14 mouse cellular contexts compared by ENCODE assay signal in the genomic region with DNA sequence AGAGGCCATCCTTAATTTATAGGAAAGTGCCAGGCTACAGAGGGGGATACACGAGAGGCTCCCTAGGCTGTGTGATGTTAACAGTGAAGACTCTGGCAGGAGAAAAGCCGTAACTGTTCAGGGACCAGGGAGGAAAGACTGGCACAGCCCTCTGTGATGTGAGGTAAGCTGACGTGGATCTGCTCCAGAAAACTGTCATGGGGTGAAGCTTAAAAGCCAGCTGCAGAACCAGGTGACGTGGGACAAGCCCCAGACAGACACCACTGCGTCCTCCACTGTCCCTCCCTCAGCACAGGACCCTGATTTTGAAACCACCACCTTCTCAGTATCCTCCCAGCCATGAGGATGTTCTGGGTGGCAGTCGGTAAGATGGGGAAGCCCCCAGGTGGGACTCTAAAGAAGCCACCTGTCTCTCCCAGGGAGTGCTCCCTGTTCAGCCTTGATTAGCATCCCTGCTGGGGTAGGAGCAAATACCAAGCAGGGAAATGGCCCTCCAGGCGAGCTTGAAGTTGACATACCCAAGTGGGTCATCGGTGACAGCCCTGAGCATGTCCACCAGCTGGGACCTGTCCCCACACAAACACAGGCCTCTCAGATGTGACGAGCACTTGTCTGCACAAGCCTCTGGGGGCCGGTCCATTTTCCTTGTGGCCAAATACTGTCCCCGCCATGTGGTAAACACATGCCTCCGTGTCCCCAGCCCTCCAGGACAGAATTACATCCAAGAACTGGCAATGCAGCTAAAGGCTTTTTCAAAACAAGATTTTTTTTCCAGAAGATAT.
A peak's percentile ranks its signal among the peaks of the same experiment; 100 is the strongest.
DNase-seq lines count a peak whose midpoint lies in the region; ATAC-seq and TF ChIP-seq lines count a peak whose summit lies in the region.
"Had no signal": no experiment of that assay in that cellular context is flagged by ENCODE, and none has a peak within 500 bp of the region (broad histone marks: within the 10 kb centered on the region; RNA-seq: fewer than 3 reads in every experiment).

No protein-coding gene starts in this region.

- no peak for TF ChIP-seq CTCF in liver, adult 2 months (IDR thresholded peaks at IDR 0.05; ENCODE audit: low read depth, low read length)
- 0 out of 2 replicates have a peak, but pooled peaks have one; percentile 1 for TF ChIP-seq CTCF in lung, embryonic 14.5 days (IDR thresholded peaks at IDR 0.05; ENCODE audit: low read depth)

- no peaks in the 10 kb centered on the region for H3K36me3 ChIP-seq in liver, adult 2 months (ENCODE audit: control insufficient read depth, insufficient read depth, low read length)
- H3K36me3 ChIP-seq in liver, embryonic 11.5 days (ENCODE audit: control insufficient read depth, insufficient read depth, low read length) = no peaks in the 10 kb centered on the region
- H3K36me3 ChIP-seq in lung, embryonic 14.5 days (ENCODE audit: insufficient read depth) = no peaks in the 10 kb centered on the region
- H3K36me3 ChIP-seq in intestine, embryonic 16.5 days (ENCODE audit: control insufficient read depth, insufficient read depth, low read length) = no peaks in the 10 kb centered on the region
- H3K36me3 ChIP-seq: liver, embryonic 13.5 days; midbrain, embryonic 12.5 days had no signal

- H3K4me2 ChIP-seq in liver, embryonic 11.5 days = no peak overlapping the region
- no peak overlapping the region for H3K4me2 ChIP-seq in lung, embryonic 14.5 days
- H3K4me2 ChIP-seq in intestine, embryonic 16.5 days (ENCODE audit: low read depth, low read length) = no peak overlapping the region
- H3K4me2 ChIP-seq: liver, embryonic 13.5 days; midbrain, embryonic 12.5 days had no signal

- no peak for TF ChIP-seq POLR2A in liver, adult 2 months (IDR thresholded peaks at IDR 0.05; ENCODE audit: extremely low read depth, insufficient read depth, low read length)

- no peaks in the 10 kb centered on the region for H3K27me3 ChIP-seq in liver, adult 2 months (ENCODE audit: control insufficient read depth, insufficient read depth, low read length)
- H3K27me3 ChIP-seq in liver, embryonic 11.5 days (replicated peaks; ENCODE audit: control insufficient read depth, insufficient read depth, low read length) = no peaks in the 10 kb centered on the region
- no peaks in the 10 kb centered on the region for H3K27me3 ChIP-seq in lung, embryonic 14.5 days (ENCODE audit: insufficient read depth, low read length)
- H3K27me3 ChIP-seq in intestine, embryonic 16.5 days (replicated peaks; ENCODE audit: control insufficient read depth, insufficient read depth, low read length) = no peaks in the 10 kb centered on the region
- H3K27me3 ChIP-seq: liver, embryonic 13.5 days; midbrain, embryonic 12.5 days; Patski had no signal

- H3K4me1 ChIP-seq in liver, adult 2 months (ENCODE audit: control insufficient read depth, insufficient read depth, low read length) = peaks cover 41% of the 10 kb centered on the region
- H3K4me1 ChIP-seq in liver, embryonic 11.5 days (replicated peaks; ENCODE audit: control insufficient read depth, insufficient read depth, low read length) = peaks cover 12% of the 10 kb centered on the region
- peaks cover 34% of the 10 kb centered on the region for H3K4me1 ChIP-seq in lung, embryonic 14.5 days (ENCODE audit: insufficient read depth)
- H3K4me1 ChIP-seq in intestine, embryonic 16.5 days (ENCODE audit: control insufficient read depth, insufficient read depth, low read length) = peaks cover 35% of the 10 kb centered on the region

- WGBS in liver, adult 2 months = 37% methylated on average over 12 of the region's 12 CpGs
- 68% methylated on average over 12 of the region's 12 CpGs for WGBS in liver, embryonic 11.5 days
- WGBS in lung, embryonic 14.5 days = 35% methylated on average over 12 of the region's 12 CpGs
- WGBS in intestine, embryonic 16.5 days = 69% methylated on average over 12 of the region's 12 CpGs

- H3K79me2 ChIP-seq in liver, adult 2 months (ENCODE audit: control insufficient read depth, insufficient read depth, low read length) = no peaks in the 10 kb centered on the region

- H3K4me3 ChIP-seq in liver, adult 2 months (ENCODE audit: insufficient read depth, low read depth, low read length) = no peak overlapping the region
- no peak overlapping the region for H3K4me3 ChIP-seq in liver, embryonic 11.5 days (ENCODE audit: low read depth, low read length)
- H3K4me3 ChIP-seq in lung, embryonic 14.5 days (ENCODE audit: low read depth, low read length) = no peak overlapping the region
- H3K4me3 ChIP-seq in intestine, embryonic 16.5 days (ENCODE audit: low read length) = no peak overlapping the region
- H3K4me3 ChIP-seq: left cerebral cortex, adult 2 months; liver, embryonic 13.5 days; midbrain, embryonic 12.5 days had no signal

- peak; percentile 65 for DNase-seq in liver, adult 2 months (ENCODE audit: extremely low read depth, low read depth, low spot score)
- no peak for DNase-seq in liver, embryonic 11.5 days (ENCODE audit: low spot score)
- DNase-seq in heart, adult 8-10 months (ENCODE audit: low spot score) = peak; percentile 53
- DNase-seq in lung, embryonic 14.5 days = peak; percentile 83
- peak; percentile 91 for DNase-seq in skeletal muscle tissue, adult 2 months (ENCODE audit: low read depth, low spot score)
- DNase-seq in thymus, postnatal 10 days (ENCODE audit: low spot score in 2 of 2) = no peak
- no peak for DNase-seq in frontal cortex, postnatal 25 days (ENCODE audit: low spot score in 2 of 2)
- DNase-seq: adrenal gland, adult 8-10 months; kidney, postnatal 36 days; liver, embryonic 13.5 days had no signal

- no peak for ATAC-seq in liver, embryonic 11.5 days (replicated peaks; ENCODE audit: low FRiP score)
- ATAC-seq in lung, embryonic 14.5 days (ENCODE audit: insufficient read depth) = peak; percentile 55
- ATAC-seq in intestine, embryonic 16.5 days = no peak
- ATAC-seq: Patski had no signal

- H3K9ac ChIP-seq in liver, adult 2 months (ENCODE audit: low read depth, low read length) = peak overlapping the region; percentile 9
- H3K9ac ChIP-seq in liver, embryonic 11.5 days (ENCODE audit: low read depth, low read length) = no peak overlapping the region
- no peak overlapping the region for H3K9ac ChIP-seq in lung, embryonic 14.5 days
- no peak overlapping the region for H3K9ac ChIP-seq in intestine, embryonic 16.5 days (ENCODE audit: low read depth, low read length)
- H3K9ac ChIP-seq: liver, embryonic 13.5 days; midbrain, embryonic 12.5 days had no signal

- H3K9me3 ChIP-seq in liver, embryonic 11.5 days (ENCODE audit: control insufficient read depth, low read length) = no peaks in the 10 kb centered on the region
- 0 out of 2 replicates have a peak, but pooled peaks cover 3% of the 10 kb centered on the region for H3K9me3 ChIP-seq in lung, embryonic 14.5 days (ENCODE audit: low read depth, low read length)
- H3K9me3 ChIP-seq in intestine, embryonic 16.5 days (ENCODE audit: control insufficient read depth, low read length) = no peaks in the 10 kb centered on the region
- H3K9me3 ChIP-seq: liver, embryonic 13.5 days; midbrain, embryonic 12.5 days had no signal

- peak overlapping the region; percentile 85 for H3K27ac ChIP-seq in liver, adult 2 months (replicated peaks; ENCODE audit: insufficient read depth, low read depth, low read length)
- H3K27ac ChIP-seq in liver, embryonic 11.5 days (ENCODE audit: low read depth, low read length) = no peak overlapping the region
- peak overlapping the region; percentile 8; the same call in 1 of the 2 replicates for H3K27ac ChIP-seq in lung, embryonic 14.5 days (ENCODE audit: low read depth)
- no peak overlapping the region for H3K27ac ChIP-seq in intestine, embryonic 16.5 days (ENCODE audit: low read length)
- H3K27ac ChIP-seq: left cerebral cortex, adult 2 months; liver, embryonic 13.5 days; midbrain, embryonic 12.5 days had no signal

Comparison
In these comparisons a context has a peak if more than half of its experiments do, and no peak if none do; other contexts are left out.
1. DNase-seq: peak in liver, adult 2 months (single experiment), heart, adult 8-10 months (single experiment), lung, embryonic 14.5 days (single experiment) and skeletal muscle tissue, adult 2 months (single experiment); none in liver, embryonic 11.5 days (single experiment), thymus, postnatal 10 days (0 of 2) and frontal cortex, postnatal 25 days (0 of 2).
2. H3K27ac ChIP-seq: peak in liver, adult 2 months (single experiment) and lung, embryonic 14.5 days (single experiment); none in liver, embryonic 11.5 days (single experiment) and intestine, embryonic 16.5 days (single experiment).